Mouse (Mus musculus) limb, embryonic 10.5 days (tissue): Measurements from ENCODE around the gene Mapk8ip3. TPM values are rescaled to one million over a fixed set of nuclear protein-coding genes. Genes with fewer than 3 reads are reported as not detected.
A peak's percentile ranks its signal among the peaks of the same experiment; 100 is the strongest.
"Not testable (repeated sequence)": the region's sequence is repeated elsewhere in the genome, so short reads cannot be mapped to it uniquely, and the experiment has no call there.

Experiments used
- DNase-seq: peaks from one replicate; pipeline ENCODE4 v3.0.0-alpha.2; 2017; ENCODE audit warnings: low spot score
- H3K27ac ChIP-seq: fragments of 300-500 bp; sonication (generic); 2 replicates; pipeline ENCODE4 v1.5.1; 2016; ENCODE audit warnings: mild to moderate bottlenecking
- H3K27me3 ChIP-seq: fragments of 300-500 bp; sonication (generic); 2 replicates; pipeline ENCODE4 v1.6.1; 2016; ENCODE audit warnings: low read depth, mild to moderate bottlenecking; ENCODE audit not compliant: poor library complexity, severe bottlenecking
- H3K36me3 ChIP-seq: fragments of 300-500 bp; sonication (generic); 2 replicates; pipeline ENCODE4 v1.6.1; 2016; ENCODE audit warnings: mild to moderate bottlenecking, moderate library complexity
- H3K4me1 ChIP-seq: fragments of 300-500 bp; sonication (generic); 2 replicates; pipeline ENCODE4 v1.6.1; 2016
- H3K4me3 ChIP-seq: fragments of 300-500 bp; sonication (generic); 2 replicates; pipeline ENCODE4 v1.5.1; 2016; ENCODE audit warnings: mild to moderate bottlenecking, moderate library complexity
- H3K9me3 ChIP-seq: fragments of 300-500 bp; sonication (generic); replicated peaks from 2 replicates; pipeline ENCODE4 v1.6.1; 2016; ENCODE audit warnings: mild to moderate bottlenecking
- WGBS: fragments of 180-500 bp; shearing (Covaris S2); methylation state at CpG from one replicate; pipeline ENCODE4 v1.1.7; 2016; 5-methylcytosine and 5-hydroxymethylcytosine counted together
- polyA plus RNA-seq: library from polyadenylated mRNA; unstranded; fragments of >200 nt; fragmentation: Nextera tagmentation; extraction: Ambion mirVana; gene quantifications from 2 replicates; pipeline ENCODE4 v1.2.1, GENCODE M21; 2016

The Mapk8ip3 gene
- polyA plus RNA-seq: 32.1 and 39.3 TPM in 2 replicates

- Histone ChIP-seq H3K9me3 (no peaks in the 10 kb centered on the region), H3K4me3 (peak within 1 kb of the TSS; percentile 88), H3K27me3 (no peaks in the 10 kb centered on the region), H3K36me3 (peaks cover 31% of the 10 kb centered on the region), H3K4me1 (peaks cover 16% of the 10 kb centered on the region), H3K27ac (peak within 1 kb of the TSS; percentile 80)
- under 1% methylated on average over 78 of the region's 78 CpGs for WGBS
- peak; percentile 96 for DNase-seq
These were observed at the start of gene Mapk8ip3 for GRCm38 (mm10) chr17:24936259-24937237. TSS of gene Mapk8ip3 (minus strand) at chr17:24936977.

- Histone ChIP-seq H3K27me3 (no peaks in the 10 kb centered on the region), H3K4me1 (peaks cover 22% of the 10 kb centered on the region), H3K9me3 (no peaks in the 10 kb centered on the region), H3K36me3 (peaks cover 69% of the 10 kb centered on the region), H3K4me3 (peak overlapping the region; percentile 94), H3K27ac (peak overlapping the region; percentile 98)
- 17% methylated on average over 21 of the region's 21 CpGs for WGBS
- DNase-seq: no peak
These were observed 24.3 kb upstream of the Mapk8ip3 start for GRCm38 (mm10) chr17:24960852-24961715.

GRCm38 (mm10) chr17:24960135-24960851, 23.5 kb upstream of the Mapk8ip3 start, which contains the start of gene Jpt2:
TSS of gene Jpt2 (minus strand) at chr17:24960689.
- Histone ChIP-seq H3K36me3 (peaks cover 69% of the 10 kb centered on the region), H3K27me3 (no peaks in the 10 kb centered on the region), H3K27ac (peak within 1 kb of the TSS; percentile 98), H3K4me1 (peaks cover 22% of the 10 kb centered on the region), H3K9me3 (no peaks in the 10 kb centered on the region), H3K4me3 (peak within 1 kb of the TSS; percentile 94)
- WGBS: under 1% methylated on average over 57 of the region's 59 CpGs
- peak; percentile 99 for DNase-seq

GRCm38 (mm10) chr17:24959371-24959770, 22.6 kb upstream of the Mapk8ip3 start:
- Histone ChIP-seq H3K4me3 (peak overlapping the region; percentile 94), H3K4me1 (peaks cover 22% of the 10 kb centered on the region), H3K27ac (peak overlapping the region; percentile 98), H3K9me3 (no peaks in the 10 kb centered on the region), H3K27me3 (no peaks in the 10 kb centered on the region), H3K36me3 (peaks cover 68% of the 10 kb centered on the region)
- DNase-seq: no peak
- 65% methylated on average over 8 of the region's 8 CpGs for WGBS

GRCm38 (mm10) chr17:24953291-24953690, 16.5 kb upstream of the Mapk8ip3 start:
- Histone ChIP-seq H3K27ac (no peak overlapping the region), H3K4me1 (no peaks in the 10 kb centered on the region), H3K9me3 (no peaks in the 10 kb centered on the region), H3K4me3 (no peak overlapping the region), H3K36me3 (peaks cover 97% of the 10 kb centered on the region), H3K27me3 (no peaks in the 10 kb centered on the region)
- DNase-seq: no peak
- 95% methylated on average over 2 of the region's 2 CpGs for WGBS

GRCm38 (mm10) chr17:24950671-24951070, 13.9 kb upstream of the Mapk8ip3 start:
- Histone ChIP-seq H3K27me3 (no peaks in the 10 kb centered on the region), H3K36me3 (peaks cover 99% of the 10 kb centered on the region), H3K9me3 (no peaks in the 10 kb centered on the region), H3K4me1 (no peaks in the 10 kb centered on the region), H3K4me3 (no peak overlapping the region), H3K27ac (no peak overlapping the region)
- no peak for DNase-seq
- WGBS: 89% methylated on average over 2 of the region's 2 CpGs

GRCm38 (mm10) chr17:24948204-24948603, 11.4 kb upstream of the Mapk8ip3 start:
- H3K9me3 ChIP-seq: no peaks in the 10 kb centered on the region
- DNase-seq: no peak
- H3K4me1 ChIP-seq: no peaks in the 10 kb centered on the region
- H3K27me3 ChIP-seq: no peaks in the 10 kb centered on the region
- 98% methylated on average over 5 of the region's 5 CpGs for WGBS
- H3K4me3 ChIP-seq: no peak overlapping the region
- H3K27ac ChIP-seq: no peak overlapping the region
- peaks cover 100% of the 10 kb centered on the region for H3K36me3 ChIP-seq

GRCm38 (mm10) chr17:24943589-24943988, 6.8 kb upstream of the Mapk8ip3 start:
- not testable (repeated sequence) for H3K27me3 ChIP-seq, H3K4me1 ChIP-seq, H3K4me3 ChIP-seq, H3K27ac ChIP-seq, DNase-seq, H3K9me3 ChIP-seq
- WGBS: 92% methylated on average over 1 of the region's 1 CpGs
- peaks cover 73% of the 10 kb centered on the region for H3K36me3 ChIP-seq

GRCm38 (mm10) chr17:24943036-24943435, 6.3 kb upstream of the Mapk8ip3 start:
- H3K36me3 ChIP-seq: peaks cover 68% of the 10 kb centered on the region
- no peak overlapping the region for H3K27ac ChIP-seq
- WGBS: 90% methylated on average over 7 of the region's 7 CpGs
- H3K9me3 ChIP-seq: no peaks in the 10 kb centered on the region
- no peaks in the 10 kb centered on the region for H3K27me3 ChIP-seq
- H3K4me1 ChIP-seq: no peaks in the 10 kb centered on the region
- no peak overlapping the region for H3K4me3 ChIP-seq
- no peak for DNase-seq

- H3K4me1 ChIP-seq, H3K27ac ChIP-seq, DNase-seq, H3K4me3 ChIP-seq, H3K27me3 ChIP-seq, H3K9me3 ChIP-seq: not testable (repeated sequence)
- WGBS: 36% methylated on average over 2 of the region's 2 CpGs
- peaks cover 62% of the 10 kb centered on the region for H3K36me3 ChIP-seq
These were observed 5.7 kb upstream of the Mapk8ip3 start for GRCm38 (mm10) chr17:24942453-24942852.

GRCm38 (mm10) chr17:24937266-24937665, 489 bp upstream of the Mapk8ip3 start:
- Histone ChIP-seq H3K4me1 (peaks cover 16% of the 10 kb centered on the region), H3K27me3 (no peaks in the 10 kb centered on the region), H3K4me3 (peak overlapping the region; percentile 88), H3K36me3 (peaks cover 31% of the 10 kb centered on the region), H3K27ac (peak overlapping the region; percentile 80), H3K9me3 (no peaks in the 10 kb centered on the region)
- WGBS: 51% methylated on average over 6 of the region's 6 CpGs
- DNase-seq: no peak

GRCm38 (mm10) chr17:24935666-24936065, 1.1 kb downstream of the Mapk8ip3 start:
- H3K4me1 ChIP-seq: peaks cover 16% of the 10 kb centered on the region
- H3K9me3 ChIP-seq: no peaks in the 10 kb centered on the region
- H3K27ac ChIP-seq: peak overlapping the region; percentile 34; the same call in 1 of the 2 replicates
- H3K27me3 ChIP-seq: no peaks in the 10 kb centered on the region
- no peak for DNase-seq
- H3K36me3 ChIP-seq: peaks cover 32% of the 10 kb centered on the region
- peak overlapping the region; percentile 88 for H3K4me3 ChIP-seq
